Mouse (Mus musculus) kidney, embryonic 16.5 days (tissue): ENCODE results near the gene Commd4. TPM values are rescaled to one million over a fixed set of nuclear protein-coding genes. Genes with fewer than 3 reads are reported as not detected.
A peak's percentile ranks its signal among the peaks of the same experiment; 100 is the strongest.

Source experiments
- ATAC-seq: fragments of 200-750 bp; cut with Nextera tagmentation; 2 replicates; pipeline ENCODE4 v1.8.0; 2017; ENCODE audit warnings: moderate TSS enrichment; ENCODE audit not compliant: low FRiP score, low TSS enrichment
- H3K27ac ChIP-seq: fragments of 300-500 bp; sonication (generic); 2 replicates; pipeline ENCODE4 v1.5.1; 2014; ENCODE audit warnings: low read length
- H3K27me3 ChIP-seq: fragments of 300-500 bp; sonication (generic); 2 replicates; pipeline ENCODE4 v1.6.1; 2014; ENCODE audit warnings: low read length, control low read depth, mixed read lengths; ENCODE audit not compliant: insufficient read depth
- H3K36me3 ChIP-seq: fragments of 300-500 bp; sonication (generic); 2 replicates; pipeline ENCODE4 v1.6.1; 2014; ENCODE audit warnings: low read length, control low read depth, mixed read lengths; ENCODE audit not compliant: insufficient read depth
- H3K4me1 ChIP-seq: fragments of 300-500 bp; sonication (generic); 2 replicates; pipeline ENCODE4 v1.6.1; 2014; ENCODE audit warnings: low read length, control low read depth, mixed read lengths; ENCODE audit not compliant: insufficient read depth
- H3K4me2 ChIP-seq: fragments of 300-500 bp; sonication (generic); replicated peaks from 2 replicates; pipeline ENCODE4 v1.6.1; 2014; ENCODE audit warnings: low read depth, low read length
- H3K4me3 ChIP-seq: fragments of 300-500 bp; sonication (generic); 2 replicates; pipeline ENCODE4 v1.5.1; 2014; ENCODE audit warnings: mild to moderate bottlenecking, low read length
- H3K9ac ChIP-seq: fragments of 300-500 bp; sonication (generic); replicated peaks from 2 replicates; pipeline ENCODE4 v1.6.1; 2014; ENCODE audit warnings: low read length
- H3K9me3 ChIP-seq: fragments of 300-500 bp; sonication (generic); 2 replicates; pipeline ENCODE4 v1.6.1; 2016; ENCODE audit warnings: low read length, control low read depth
- WGBS: fragments of 180-500 bp; shearing (Covaris S2); extraction: QIAGEN DNeasy Blood & Tissue Kit; methylation state at CpG from one replicate; pipeline ENCODE4 v1.1.7; 2014; 5-methylcytosine and 5-hydroxymethylcytosine counted together
- polyA plus RNA-seq: library from polyadenylated mRNA; unstranded; fragments of >200 nt; fragmentation: Nextera tagmentation; extraction: Ambion mirVana; gene quantifications from 2 replicates; pipeline ENCODE4 v1.2.1, GENCODE M21; 2015

The Commd4 gene
- polyA plus RNA-seq, 1 experiment from 2014 or later: 130 TPM

DNA sequence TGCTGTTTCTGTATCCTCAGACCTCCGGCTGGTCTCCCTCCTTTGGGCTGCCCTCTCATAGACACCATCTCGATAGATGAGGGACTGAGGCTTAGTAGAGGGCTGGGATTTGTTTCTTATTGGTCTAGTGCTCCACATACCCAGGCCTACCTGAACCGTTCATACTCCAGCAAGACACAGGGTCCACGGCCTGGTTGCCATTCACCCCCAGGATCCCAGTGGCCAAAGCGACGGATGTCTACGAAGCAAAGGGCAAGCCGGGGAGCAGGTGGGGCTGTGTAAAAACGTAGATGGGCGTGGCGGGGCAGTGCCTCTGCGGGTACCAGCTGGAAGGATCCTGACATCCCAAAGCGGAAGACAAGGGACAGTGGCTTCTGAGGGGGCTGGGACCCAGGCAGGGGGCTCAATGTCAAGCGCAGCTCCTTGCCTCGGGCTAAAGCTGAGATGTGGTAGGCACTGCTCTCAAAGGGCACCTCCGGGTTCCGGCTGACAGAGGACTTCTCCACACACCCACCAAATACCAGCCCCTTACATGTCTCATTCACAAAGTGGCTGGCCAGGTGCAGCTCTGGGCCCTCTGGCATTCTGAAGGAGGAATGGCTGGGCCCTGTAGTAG, 11.6 kb downstream of the Commd4 start:
- 90% methylated on average over 17 of the region's 17 CpGs for whole genome bisulfite sequencing
- Histone ChIP-seq H3K4me2 (peak overlapping the region; percentile 68; the same call in 1 of the 2 replicates), H3K27me3 (no peaks in the 10 kb centered on the region), H3K9ac (peak overlapping the region; percentile 79; the same call in 1 of the 2 replicates), H3K9me3 (no peaks in the 10 kb centered on the region), H3K4me3 (no peak overlapping the region), H3K36me3 (peaks cover 16% of the 10 kb centered on the region), H3K27ac (no peak overlapping the region), H3K4me1 (peaks cover 21% of the 10 kb centered on the region)
- ATAC-seq: no peak

DNA sequence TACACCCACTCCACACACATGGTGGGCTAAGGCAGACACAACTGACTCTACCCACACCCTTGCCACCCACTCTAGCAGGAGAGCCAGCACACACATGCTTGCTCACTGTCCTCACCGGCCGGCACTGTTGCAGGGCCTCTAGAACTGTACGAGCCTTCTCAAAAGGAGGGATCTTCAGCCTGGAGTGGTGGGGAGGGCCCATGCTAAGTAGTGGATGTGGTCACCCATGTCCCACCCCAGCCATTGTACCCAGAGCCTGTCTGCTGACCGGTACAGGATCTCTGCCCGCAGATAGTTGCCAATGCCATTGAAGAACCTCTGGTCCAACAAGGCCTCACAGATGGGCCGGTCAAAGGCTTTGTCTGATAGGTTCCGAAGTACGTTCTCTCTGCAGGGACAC, 13.3 kb downstream of the Commd4 start:
- WGBS: 84% methylated on average over 8 of the region's 8 CpGs
- ATAC-seq: no peak

GRCm38 (mm10) chr9:57143212-57143611, 14.9 kb downstream of the Commd4 start:
- no peak overlapping the region for H3K27ac ChIP-seq
- H3K9me3 ChIP-seq: no peaks in the 10 kb centered on the region
- no peaks in the 10 kb centered on the region for H3K27me3 ChIP-seq
- no peak overlapping the region for H3K9ac ChIP-seq
- ATAC-seq: no peak
- WGBS: 69% methylated on average over 11 of the region's 11 CpGs
- no peak overlapping the region for H3K4me3 ChIP-seq
- H3K4me1 ChIP-seq: peaks cover 12% of the 10 kb centered on the region
- no peak overlapping the region for H3K4me2 ChIP-seq
- H3K36me3 ChIP-seq: peaks cover 39% of the 10 kb centered on the region

More for the DNA sequence above, 13.3 kb downstream of the Commd4 start:
- H3K4me2 ChIP-seq: no peak overlapping the region
- peaks cover 31% of the 10 kb centered on the region for H3K36me3 ChIP-seq
- H3K4me3 ChIP-seq: no peak overlapping the region
- H3K27ac ChIP-seq: no peak overlapping the region
- H3K9me3 ChIP-seq: no peaks in the 10 kb centered on the region
- H3K27me3 ChIP-seq: no peaks in the 10 kb centered on the region
- H3K4me1 ChIP-seq: peaks cover 21% of the 10 kb centered on the region
- H3K9ac ChIP-seq: no peak overlapping the region

GRCm38 (mm10) chr9:57141417-57142353, 16.4 kb downstream of the Commd4 start:
- H3K27me3 ChIP-seq: no peaks in the 10 kb centered on the region

GRCm38 (mm10) chr9:57139571-57139970, 18.6 kb downstream of the Commd4 start:
- H3K27me3 ChIP-seq: no peaks in the 10 kb centered on the region
- H3K9ac ChIP-seq: no peak overlapping the region
- no peak overlapping the region for H3K27ac ChIP-seq
- no peaks in the 10 kb centered on the region for H3K9me3 ChIP-seq
- H3K4me2 ChIP-seq: no peak overlapping the region
- 91% methylated on average over 5 of the region's 5 CpGs for WGBS
- peaks cover 66% of the 10 kb centered on the region for H3K36me3 ChIP-seq
- H3K4me1 ChIP-seq: no peaks in the 10 kb centered on the region
- no peak overlapping the region for H3K4me3 ChIP-seq
- no peak for ATAC-seq

More at GRCm38 (mm10) chr9:57141417-57142353, 16.4 kb downstream of the Commd4 start:
- Histone ChIP-seq H3K4me2 (no peak overlapping the region), H3K27ac (no peak overlapping the region), H3K9ac (no peak overlapping the region), H3K9me3 (no peaks in the 10 kb centered on the region), H3K36me3 (peaks cover 53% of the 10 kb centered on the region), H3K4me1 (peaks cover 3% of the 10 kb centered on the region; the same call in 1 of the 2 replicates), H3K4me3 (no peak overlapping the region)
- no peak for ATAC-seq
- WGBS: 91% methylated on average over 17 of the region's 17 CpGs

DNA sequence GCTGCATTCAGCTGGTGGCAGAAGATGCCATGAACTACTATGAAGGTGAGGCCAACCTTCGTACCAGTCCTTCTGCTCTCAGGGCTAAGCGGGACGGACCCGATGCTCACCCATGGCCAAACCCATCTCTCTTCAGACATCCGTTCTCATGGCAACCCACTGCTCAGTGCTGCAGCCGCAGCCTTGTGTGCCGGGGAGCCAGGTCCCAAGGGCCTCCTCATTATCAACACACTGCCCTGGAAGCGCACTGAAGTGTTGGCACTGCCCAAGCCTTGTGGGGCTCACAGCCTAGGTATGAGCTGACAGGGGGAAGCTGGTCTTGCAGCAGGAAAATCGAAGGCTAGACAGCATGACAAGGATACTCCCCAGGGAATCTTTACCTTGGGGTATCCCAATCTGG, 19.0 kb downstream of the Commd4 start:
- peaks cover 66% of the 10 kb centered on the region for H3K36me3 ChIP-seq
- no peak for ATAC-seq

GRCm38 (mm10) chr9:57138507-57138906, 19.6 kb downstream of the Commd4 start:
- H3K36me3 ChIP-seq: peaks cover 64% of the 10 kb centered on the region
- no peak for ATAC-seq
- WGBS: 90% methylated on average over 6 of the region's 6 CpGs
- no peak overlapping the region for H3K27ac ChIP-seq
- no peaks in the 10 kb centered on the region for H3K9me3 ChIP-seq
- H3K27me3 ChIP-seq: no peaks in the 10 kb centered on the region
- no peak overlapping the region for H3K4me3 ChIP-seq
- H3K9ac ChIP-seq: no peak overlapping the region
- H3K4me1 ChIP-seq: no peaks in the 10 kb centered on the region
- no peak overlapping the region for H3K4me2 ChIP-seq

More for the DNA sequence above, 19.0 kb downstream of the Commd4 start:
- Histone ChIP-seq H3K9ac (no peak overlapping the region), H3K4me2 (no peak overlapping the region), H3K27me3 (no peaks in the 10 kb centered on the region), H3K9me3 (no peaks in the 10 kb centered on the region), H3K4me1 (no peaks in the 10 kb centered on the region), H3K27ac (no peak overlapping the region), H3K4me3 (no peak overlapping the region)
- 94% methylated on average over 9 of the region's 9 CpGs for WGBS

GRCm38 (mm10) chr9:57137777-57138176, 20.4 kb downstream of the Commd4 start:
- ATAC-seq: no peak
- 88% methylated on average over 9 of the region's 9 CpGs for WGBS
- Histone ChIP-seq H3K4me3 (no peak overlapping the region), H3K36me3 (peaks cover 60% of the 10 kb centered on the region), H3K4me2 (no peak overlapping the region), H3K4me1 (no peaks in the 10 kb centered on the region), H3K9me3 (no peaks in the 10 kb centered on the region), H3K27ac (no peak overlapping the region), H3K9ac (no peak overlapping the region), H3K27me3 (no peaks in the 10 kb centered on the region)

- WGBS: 88% methylated on average over 6 of the region's 6 CpGs
- ATAC-seq: no peak
- no peaks in the 10 kb centered on the region for H3K4me1 ChIP-seq
- H3K9me3 ChIP-seq: no peaks in the 10 kb centered on the region
- peaks cover 57% of the 10 kb centered on the region for H3K36me3 ChIP-seq
- H3K27ac ChIP-seq: no peak overlapping the region
- no peak overlapping the region for H3K4me3 ChIP-seq
- no peak overlapping the region for H3K4me2 ChIP-seq
- no peaks in the 10 kb centered on the region for H3K27me3 ChIP-seq
- no peak overlapping the region for H3K9ac ChIP-seq
Measured at GRCm38 (mm10) chr9:57137246-57137645, 20.9 kb downstream of the Commd4 start.
